Mouse (Mus musculus) ES-Bruce4 (cell line): Measurements from ENCODE around the gene Nat8f5. TPM values are rescaled to one million over a fixed set of nuclear protein-coding genes. Genes with fewer than 3 reads are reported as not detected.
"Not testable (repeated sequence)": the region's sequence is repeated elsewhere in the genome, so short reads cannot be mapped to it uniquely, and the experiment has no call there.

ENCODE experiments used
- H3K27ac ChIP-seq: 2 replicates; pipeline ENCODE4 v1.5.1; 2012; ENCODE audit warnings: low read length, inconsistent platforms; ENCODE audit not compliant: insufficient read depth
- H3K27me3 ChIP-seq: 2 replicates; pipeline ENCODE4 v1.6.1; 2012; ENCODE audit warnings: mild to moderate bottlenecking, low read length, inconsistent platforms; ENCODE audit not compliant: control insufficient read depth, poor library complexity, insufficient read depth, severe bottlenecking
- H3K36me3 ChIP-seq: 2 replicates; pipeline ENCODE4 v1.6.1; 2012; ENCODE audit warnings: inconsistent platforms, mild to moderate bottlenecking, low read length, moderate library complexity; ENCODE audit not compliant: control insufficient read depth, poor library complexity, insufficient read depth, severe bottlenecking
- H3K4me1 ChIP-seq: one replicate; pipeline ENCODE4 v1.8.1; 2011; ENCODE audit warnings: low read length; ENCODE audit not compliant: control insufficient read depth, insufficient read depth
- H3K4me3 ChIP-seq: 2 replicates; pipeline ENCODE4 v1.5.1; 2011; ENCODE audit warnings: low read depth, mild to moderate bottlenecking, low read length
- H3K9ac ChIP-seq: 2 replicates; pipeline ENCODE4 v1.6.1; 2012; ENCODE audit warnings: low read depth, mild to moderate bottlenecking, inconsistent platforms; ENCODE audit not compliant: poor library complexity, severe bottlenecking
- H3K9me3 ChIP-seq: replicated peaks from 2 replicates; pipeline ENCODE4 v1.6.1; 2012; ENCODE audit warnings: mild to moderate bottlenecking, low read length, inconsistent platforms; ENCODE audit not compliant: control insufficient read depth, poor library complexity, insufficient read depth, severe bottlenecking
- CTCF ChIP-seq: IDR thresholded peaks from one replicate; pipeline ENCODE4 v1.8.1; 2011; ENCODE audit warnings: low read depth, low read length
- EP300 ChIP-seq: IDR thresholded peaks from 2 replicates; pipeline ENCODE4 v1.6.1; 2011; ENCODE audit warnings: low read depth, low read length; ENCODE audit not compliant: insufficient read depth
- POLR2A ChIP-seq: IDR thresholded peaks from one replicate; pipeline ENCODE4 v1.8.1; 2011; ENCODE audit warnings: low read length; ENCODE audit not compliant: insufficient read depth
- polyA plus RNA-seq: library from polyadenylated mRNA; stranded (reverse); fragments of >200 nt; gene quantifications from 2 replicates; pipeline ENCODE4 v1.2.4, GENCODE M21; 2011; ENCODE audit warnings: low read depth; ENCODE audit not compliant: missing spikeins, insufficient read depth, insufficient read length

The Nat8f5 gene
- polyA plus RNA-seq, 1 experiment, result not detected

DNA sequence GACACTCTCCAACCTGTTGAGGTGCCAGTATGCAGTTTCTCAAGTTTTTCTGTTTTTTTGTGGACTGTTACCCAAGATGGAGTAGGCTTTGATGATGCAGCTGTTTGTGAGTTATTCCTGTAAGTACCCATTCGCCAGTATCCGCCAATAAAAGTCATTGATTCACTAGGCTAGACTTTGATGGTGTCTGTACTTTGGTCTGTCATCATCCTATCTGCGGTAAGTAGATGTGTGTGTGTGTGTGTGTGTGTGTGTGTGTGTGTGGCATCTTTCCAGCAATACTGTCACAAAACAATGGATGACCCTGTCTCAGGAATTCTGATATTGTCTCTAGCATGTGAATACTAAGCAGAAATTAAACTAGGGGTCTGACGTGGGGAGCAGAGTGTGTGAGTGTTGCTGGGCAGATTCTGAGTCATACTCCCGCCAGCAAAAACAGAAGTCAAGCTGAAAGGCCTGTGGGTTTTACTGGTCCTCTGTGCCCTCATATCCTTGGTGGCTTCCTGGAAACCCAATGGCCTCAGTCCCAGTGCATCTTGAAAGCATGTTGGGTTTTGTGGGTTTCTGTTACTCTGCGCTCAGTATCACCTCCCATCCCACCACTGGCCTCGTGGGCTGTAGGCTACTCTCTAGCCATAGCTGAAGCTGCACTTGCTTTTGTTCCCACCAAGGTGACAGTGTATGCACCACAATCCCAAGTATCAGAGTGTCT, 30.4 kb upstream of the Nat8f5 start:
- Histone ChIP-seq H3K4me1 (peaks cover 10% of the 10 kb centered on the region), H3K9me3 (0 out of 2 replicates have a peak, but pooled peaks cover 2% of the 10 kb centered on the region), H3K4me3 (no peak overlapping the region), H3K36me3 (no peaks in the 10 kb centered on the region), H3K27ac (no peak overlapping the region), H3K9ac (no peak overlapping the region), H3K27me3 (no peaks in the 10 kb centered on the region)
- TF ChIP-seq CTCF, result no peak
- TF ChIP-seq EP300, result no peak
- TF ChIP-seq POLR2A, result no peak

DNA sequence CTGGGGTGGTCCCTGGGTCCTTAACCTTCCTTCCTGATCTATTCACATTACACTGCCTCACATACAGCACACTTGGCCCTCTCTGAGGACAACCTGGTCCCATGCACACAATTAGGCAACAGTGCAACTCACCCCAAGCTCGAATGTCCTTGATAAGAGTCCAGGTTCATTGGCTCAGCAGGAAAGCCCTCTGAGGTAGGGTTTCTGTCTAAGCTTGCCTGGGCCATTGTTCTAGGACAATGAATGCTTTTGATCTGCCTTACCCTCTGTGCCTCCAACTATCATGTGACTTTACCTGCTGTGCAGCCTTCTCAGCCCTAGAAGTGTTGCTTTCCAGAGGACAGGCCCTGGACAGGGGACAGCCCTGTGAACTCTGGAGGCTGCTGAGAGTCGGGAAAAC, 28.5 kb upstream of the Nat8f5 start:
- Histone ChIP-seq H3K9ac (no peak overlapping the region), H3K27ac (no peak overlapping the region), H3K36me3 (no peaks in the 10 kb centered on the region), H3K9me3 (0 out of 2 replicates have a peak, but pooled peaks cover 2% of the 10 kb centered on the region), H3K4me3 (no peak overlapping the region), H3K4me1 (peaks cover 10% of the 10 kb centered on the region), H3K27me3 (no peaks in the 10 kb centered on the region)
- TF ChIP-seq POLR2A (no peak), EP300 (0 out of 2 replicates have a peak, but pooled peaks have one; percentile 58)

DNA sequence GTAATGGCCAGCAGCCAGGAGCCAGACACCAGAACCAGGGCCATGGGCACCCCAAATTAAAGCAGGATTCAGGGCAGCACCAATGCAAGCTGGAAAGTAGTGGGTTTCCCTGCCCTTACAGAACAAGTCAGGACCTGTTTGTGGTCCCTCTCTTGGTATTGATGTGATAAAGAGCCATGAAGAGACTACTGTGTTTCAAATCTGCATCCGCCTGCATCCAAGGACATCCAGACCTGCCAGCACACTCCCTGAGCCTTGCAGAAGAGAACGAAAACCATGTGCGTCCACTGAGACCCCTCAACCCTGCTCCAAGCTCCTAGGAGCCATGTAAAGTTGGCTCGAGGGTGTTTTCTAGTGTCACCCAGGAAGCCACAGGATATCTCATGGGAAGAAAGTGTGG, 27.4 kb upstream of the Nat8f5 start:
- no peaks in the 10 kb centered on the region for H3K36me3 ChIP-seq
- no peak overlapping the region for H3K27ac ChIP-seq
- peaks cover 10% of the 10 kb centered on the region for H3K4me1 ChIP-seq
- H3K9me3 ChIP-seq, result no peaks in the 10 kb centered on the region
- no peak for TF ChIP-seq POLR2A
- TF ChIP-seq EP300, result peak; percentile 60; the same call in 1 of the 2 replicates
- H3K27me3 ChIP-seq, result no peaks in the 10 kb centered on the region
- no peak overlapping the region for H3K4me3 ChIP-seq
- no peak overlapping the region for H3K9ac ChIP-seq

DNA sequence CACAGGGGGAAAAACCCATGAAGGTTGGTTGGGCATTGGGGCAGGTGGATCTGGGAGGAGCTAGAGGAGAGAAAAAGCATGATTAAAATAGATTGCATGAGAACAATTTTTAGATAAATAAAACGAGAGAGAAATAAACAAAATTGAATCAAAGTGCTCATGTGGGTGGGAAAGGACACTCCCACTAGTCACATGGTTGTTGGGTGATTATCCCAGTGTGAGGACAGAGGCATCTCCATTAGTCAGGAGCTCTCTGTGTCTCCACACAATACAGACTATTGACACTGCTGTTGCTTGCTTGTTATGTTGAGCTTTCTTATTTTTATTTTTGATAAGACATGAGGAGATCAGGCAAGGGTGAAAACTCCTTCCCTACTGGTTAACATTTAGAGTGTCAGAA, 26.1 kb upstream of the Nat8f5 start:
- no peaks in the 10 kb centered on the region for H3K27me3 ChIP-seq

DNA sequence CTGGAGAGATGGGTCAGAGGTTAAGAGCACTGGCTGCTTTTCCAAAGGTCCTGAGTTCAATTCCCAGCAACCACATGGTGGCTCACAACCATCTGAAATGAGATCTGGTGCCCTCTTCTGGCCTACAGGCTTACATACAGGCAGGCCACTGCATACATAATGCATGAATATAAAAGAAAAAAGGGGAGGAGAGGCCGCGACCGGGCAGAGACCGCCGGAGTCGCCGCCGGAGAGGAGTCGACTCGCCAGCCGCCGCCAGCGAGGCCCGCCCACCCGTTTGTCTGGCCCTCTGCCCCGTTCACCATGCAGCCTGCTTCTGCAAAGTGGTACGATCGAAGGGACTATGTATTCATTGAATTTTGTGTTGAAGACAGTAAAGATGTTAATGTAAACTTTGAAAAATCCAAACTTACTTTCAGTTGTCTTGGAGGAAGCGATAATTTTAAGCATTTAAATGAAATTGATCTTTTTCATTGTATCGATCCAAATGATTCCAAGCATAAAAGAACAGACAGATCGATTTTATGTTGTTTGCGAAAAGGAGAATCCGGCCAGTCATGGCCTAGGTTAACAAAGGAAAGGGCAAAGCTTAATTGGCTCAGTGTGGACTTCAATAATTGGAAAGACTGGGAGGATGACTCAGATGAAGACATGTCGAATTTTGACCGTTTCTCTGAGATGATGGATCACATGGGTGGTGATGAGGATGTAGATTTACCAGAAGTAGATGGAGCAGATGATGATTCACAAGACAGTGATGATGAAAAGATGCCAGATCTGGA, 23.1 kb upstream of the Nat8f5 start:
- not testable (repeated sequence) for H3K4me1 ChIP-seq, H3K9ac ChIP-seq, H3K4me3 ChIP-seq, H3K9me3 ChIP-seq, H3K27ac ChIP-seq, H3K36me3 ChIP-seq, H3K27me3 ChIP-seq

More for the DNA sequence above, 26.1 kb upstream of the Nat8f5 start:
- H3K4me1 ChIP-seq, result peaks cover 10% of the 10 kb centered on the region
- TF ChIP-seq POLR2A (no peak), CTCF (no peak), EP300 (no peak)
- no peak overlapping the region for H3K27ac ChIP-seq
- no peak overlapping the region for H3K4me3 ChIP-seq
- H3K9ac ChIP-seq, result no peak overlapping the region
- H3K36me3 ChIP-seq, result no peaks in the 10 kb centered on the region
- H3K9me3 ChIP-seq, result no peaks in the 10 kb centered on the region

DNA sequence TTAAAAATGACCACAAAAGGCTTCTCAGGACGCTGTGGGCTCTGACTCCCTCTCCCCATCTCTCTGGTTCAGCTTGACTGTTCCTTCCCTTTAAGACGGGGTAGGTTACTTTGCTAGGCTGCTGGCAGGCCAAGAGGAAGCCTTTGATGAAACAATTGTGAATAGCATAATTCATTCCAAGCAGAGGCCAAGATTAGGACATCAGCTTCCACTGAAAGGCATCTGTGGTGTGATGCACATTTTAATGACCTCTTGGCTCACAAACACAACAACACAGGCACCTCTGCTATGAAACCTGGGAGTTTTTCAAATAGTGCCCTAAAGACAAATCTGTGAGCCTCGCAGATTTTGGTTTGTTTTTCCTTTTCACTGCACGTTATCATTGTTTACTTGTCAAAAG, 19.2 kb upstream of the Nat8f5 start:
- H3K36me3 ChIP-seq, result no peaks in the 10 kb centered on the region
- TF ChIP-seq CTCF, result no peak
- TF ChIP-seq EP300, result no peak
- TF ChIP-seq POLR2A, result no peak
- H3K27ac ChIP-seq, result no peak overlapping the region
- no peaks in the 10 kb centered on the region for H3K9me3 ChIP-seq
- no peak overlapping the region for H3K4me3 ChIP-seq
- H3K4me1 ChIP-seq, result no peaks in the 10 kb centered on the region
- H3K9ac ChIP-seq, result no peak overlapping the region
- H3K27me3 ChIP-seq, result no peaks in the 10 kb centered on the region
